Mouse (Mus musculus) intestine, postnatal 0 days (tissue): ENCODE data around the gene Coro2b. TPM values are rescaled to one million over a fixed set of nuclear protein-coding genes. Genes with fewer than 3 reads are reported as not detected.

Experiments used
- ATAC-seq: fragments of 200-750 bp; cut with Nextera tagmentation; 2 replicates; pipeline ENCODE4 v1.8.0; 2017; ENCODE audit warnings: mild to moderate bottlenecking, moderate TSS enrichment, moderate library complexity
- H3K27ac ChIP-seq: fragments of 300-500 bp; sonication (generic); 2 replicates; pipeline ENCODE4 v1.5.1; 2014; ENCODE audit warnings: mild to moderate bottlenecking, low read depth, low read length, moderate library complexity
- H3K27me3 ChIP-seq: fragments of 300-500 bp; sonication (generic); replicated peaks from 2 replicates; pipeline ENCODE4 v1.6.1; 2014; ENCODE audit warnings: low read length, mixed read lengths; ENCODE audit not compliant: control insufficient read depth, insufficient read depth
- H3K36me3 ChIP-seq: fragments of 300-500 bp; sonication (generic); 2 replicates; pipeline ENCODE4 v1.6.1; 2014; ENCODE audit warnings: mild to moderate bottlenecking, moderate library complexity; ENCODE audit not compliant: control insufficient read depth, insufficient read depth
- H3K4me1 ChIP-seq: fragments of 300-500 bp; sonication (generic); replicated peaks from 2 replicates; pipeline ENCODE4 v1.6.1; 2014; ENCODE audit warnings: antibody characterized with exemption, low read length, mixed read lengths; ENCODE audit not compliant: control insufficient read depth, insufficient read depth
- H3K4me2 ChIP-seq: fragments of 300-500 bp; sonication (generic); replicated peaks from 2 replicates; pipeline ENCODE4 v1.6.1; 2014; ENCODE audit warnings: low read depth, mild to moderate bottlenecking, moderate library complexity
- H3K4me3 ChIP-seq: fragments of 300-500 bp; sonication (generic); 2 replicates; pipeline ENCODE4 v1.5.1; 2014; ENCODE audit warnings: low read depth, low read length
- H3K9ac ChIP-seq: fragments of 300-500 bp; sonication (generic); 2 replicates; pipeline ENCODE4 v1.6.1; 2014; ENCODE audit warnings: mild to moderate bottlenecking, low read depth, low read length
- H3K9me3 ChIP-seq: fragments of 300-500 bp; sonication (generic); 2 replicates; pipeline ENCODE4 v1.6.1; 2016; ENCODE audit warnings: mixed run types; ENCODE audit not compliant: control insufficient read depth
- CTCF ChIP-seq: sonication (generic); IDR thresholded peaks from 2 replicates; pipeline ENCODE4 v1.5.1; 2016; ENCODE audit warnings: low read depth, mild to moderate bottlenecking, control low read depth, antibody characterized with exemption, moderate library complexity
- WGBS: fragments of 180-500 bp; shearing (Covaris S2); extraction: QIAGEN DNeasy Blood & Tissue Kit; methylation state at CpG from one replicate; pipeline ENCODE4 v1.1.7; 2014; 5-methylcytosine and 5-hydroxymethylcytosine counted together
- polyA plus RNA-seq: library from polyadenylated mRNA; unstranded; fragments of >200 nt; fragmentation: Nextera tagmentation; extraction: Ambion mirVana; gene quantifications from 2 replicates; pipeline ENCODE4 v1.2.1, GENCODE M21; 2015

The Coro2b gene
- polyA plus RNA-seq, 1 experiment from 2014 or later, result 2.9 TPM

DNA sequence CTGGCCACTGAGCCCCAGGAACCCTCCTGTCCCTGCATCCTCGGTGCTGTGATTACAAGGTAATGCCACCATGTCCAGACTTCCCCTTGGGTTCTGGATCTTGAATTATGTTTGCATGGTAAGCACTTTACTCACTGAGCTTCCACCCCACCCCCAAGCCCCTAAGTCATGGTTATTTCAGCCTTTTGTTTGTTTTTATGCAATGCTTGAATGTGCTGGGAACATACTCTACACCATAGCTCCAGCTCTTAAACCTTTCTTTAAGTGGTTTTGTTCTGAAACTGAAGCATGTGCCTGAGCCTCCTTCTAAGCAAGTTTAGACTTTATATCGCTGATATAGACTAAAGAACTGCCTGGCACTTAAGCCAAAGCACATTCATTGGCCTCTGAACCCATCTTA lies 34.5 kb downstream of the Coro2b start:
- no peaks in the 10 kb centered on the region for H3K9me3 ChIP-seq
- H3K4me2 ChIP-seq, result no peak overlapping the region
- H3K27me3 ChIP-seq, result no peaks in the 10 kb centered on the region
- H3K27ac ChIP-seq, result no peak overlapping the region
- TF ChIP-seq CTCF, result no peak
- 73% methylated on average over 2 of the region's 2 CpGs for WGBS
- no peak overlapping the region for H3K4me3 ChIP-seq
- H3K9ac ChIP-seq, result no peak overlapping the region
- ATAC-seq, result no peak
- no peaks in the 10 kb centered on the region for H3K4me1 ChIP-seq
- H3K36me3 ChIP-seq, result no peaks in the 10 kb centered on the region

DNA sequence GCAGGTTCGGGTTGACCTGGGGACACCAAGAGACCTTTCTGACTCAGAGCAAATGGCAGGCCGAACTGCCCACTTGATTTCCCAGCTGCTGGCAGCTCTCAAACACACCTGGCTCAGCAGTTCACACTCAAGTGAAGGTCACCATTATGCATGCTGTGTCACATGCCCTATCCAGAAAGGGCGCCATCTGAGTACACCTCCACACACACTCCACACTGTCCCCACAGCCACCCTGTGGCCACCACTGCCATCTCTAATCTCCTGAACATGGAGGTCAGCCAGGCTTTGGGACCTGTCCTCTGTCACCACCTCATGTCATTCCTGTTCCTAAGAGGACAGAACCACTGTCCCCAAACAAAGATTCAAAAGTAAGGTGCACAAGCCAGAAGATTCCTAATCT lies 35.3 kb downstream of the Coro2b start:
- WGBS, result 83% methylated on average over 3 of the region's 3 CpGs
- Histone ChIP-seq H3K4me3 (no peak overlapping the region), H3K4me2 (no peak overlapping the region), H3K9ac (no peak overlapping the region), H3K9me3 (no peaks in the 10 kb centered on the region), H3K27ac (no peak overlapping the region), H3K4me1 (no peaks in the 10 kb centered on the region), H3K27me3 (no peaks in the 10 kb centered on the region), H3K36me3 (no peaks in the 10 kb centered on the region)
- no peak for TF ChIP-seq CTCF
- no peak for ATAC-seq

DNA sequence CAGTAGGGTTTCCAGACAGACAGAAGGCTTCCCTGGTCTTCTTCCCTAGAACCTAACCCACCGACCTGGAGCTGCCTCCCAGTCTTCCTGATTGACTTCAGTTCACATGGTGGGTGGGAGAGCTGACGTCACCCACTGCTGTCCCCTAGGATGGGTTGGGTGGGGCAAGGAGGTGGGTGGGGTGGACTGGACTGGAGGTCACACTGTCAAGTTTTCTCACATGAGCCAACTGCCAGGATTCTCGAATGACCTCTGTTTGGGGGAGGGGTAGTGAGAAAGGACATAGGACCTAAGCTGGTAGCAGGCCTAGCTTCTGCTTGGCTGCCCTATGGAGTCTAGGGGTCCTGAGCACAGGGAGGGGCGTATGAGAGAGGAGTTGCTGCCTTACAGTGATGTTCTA lies 36.8 kb downstream of the Coro2b start:
- TF ChIP-seq CTCF, result no peak
- Histone ChIP-seq H3K4me3 (no peak overlapping the region), H3K9ac (no peak overlapping the region), H3K9me3 (no peaks in the 10 kb centered on the region), H3K4me1 (no peaks in the 10 kb centered on the region), H3K4me2 (no peak overlapping the region), H3K36me3 (no peaks in the 10 kb centered on the region), H3K27ac (no peak overlapping the region), H3K27me3 (no peaks in the 10 kb centered on the region)
- 80% methylated on average over 4 of the region's 4 CpGs for WGBS
- ATAC-seq, result no peak

DNA sequence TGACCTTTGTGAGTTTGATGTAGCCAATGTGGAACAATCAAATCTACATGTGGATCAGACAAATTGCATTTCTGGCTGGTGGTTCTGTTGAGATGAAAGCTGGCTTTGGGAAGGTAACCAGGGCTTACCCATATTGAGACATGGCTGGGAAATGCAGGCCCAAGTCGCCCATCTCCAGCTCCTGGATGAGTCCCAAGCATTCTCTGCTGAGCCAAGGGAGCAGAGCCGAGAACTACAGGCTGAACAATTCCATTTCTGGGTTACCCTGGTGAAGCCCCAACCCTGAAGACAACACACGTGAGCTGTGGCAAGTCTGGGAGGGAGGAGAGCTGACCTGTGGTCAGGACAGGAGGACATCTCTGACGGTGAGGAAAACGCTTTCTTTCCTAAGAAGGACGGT lies 37.9 kb downstream of the Coro2b start:
- Histone ChIP-seq H3K4me2 (no peak overlapping the region), H3K36me3 (no peaks in the 10 kb centered on the region), H3K4me3 (no peak overlapping the region), H3K9ac (no peak overlapping the region), H3K4me1 (no peaks in the 10 kb centered on the region), H3K27ac (no peak overlapping the region), H3K27me3 (no peaks in the 10 kb centered on the region), H3K9me3 (no peaks in the 10 kb centered on the region)
- 92% methylated on average over 6 of the region's 6 CpGs for WGBS
- TF ChIP-seq CTCF, result no peak
- no peak for ATAC-seq

DNA sequence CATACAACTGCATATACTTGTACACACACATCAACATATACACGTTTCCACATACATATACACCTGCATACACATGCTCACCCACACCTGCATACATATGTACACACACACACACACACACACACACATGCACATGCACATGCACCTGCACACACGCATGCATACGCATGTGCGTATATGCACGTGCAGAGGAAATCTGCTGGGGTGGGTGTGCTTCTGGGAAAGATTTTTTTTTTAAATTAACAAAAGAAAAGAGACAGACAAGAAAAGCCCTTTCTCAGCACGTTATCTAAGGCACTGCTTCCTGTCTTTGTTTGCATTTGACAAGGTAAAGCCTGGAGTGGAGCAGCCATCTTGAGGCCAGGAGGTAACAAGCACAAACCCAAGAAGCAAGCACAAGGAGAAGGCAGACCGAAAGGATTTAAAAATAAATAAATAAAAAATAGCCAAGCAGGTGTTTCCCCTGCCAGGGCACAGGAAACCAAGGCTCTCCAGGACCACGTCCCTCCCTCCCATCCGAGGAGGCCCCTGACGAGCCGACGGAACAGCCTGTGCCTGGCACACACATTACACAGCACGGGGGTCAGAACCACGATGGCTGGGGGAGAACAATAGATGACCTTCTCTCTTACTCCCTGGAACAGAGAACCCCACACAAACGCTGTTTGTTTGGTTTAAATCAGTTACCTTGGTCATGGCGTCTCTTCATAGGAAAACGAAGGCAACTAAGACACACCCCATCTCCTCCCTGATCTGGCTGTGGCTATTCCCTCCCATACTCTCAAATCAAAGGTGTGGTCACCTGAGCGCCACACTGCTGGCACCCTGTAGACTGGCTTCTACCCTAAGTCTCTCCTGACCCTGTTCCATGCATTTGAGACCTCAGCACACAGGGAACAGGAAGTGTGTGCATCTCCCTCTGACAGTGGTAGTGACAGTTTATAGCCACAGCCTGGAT lies 39.4 kb downstream of the Coro2b start:
- Histone ChIP-seq H3K4me3 (no peak overlapping the region), H3K4me2 (no peak overlapping the region), H3K9ac (no peak overlapping the region), H3K36me3 (no peaks in the 10 kb centered on the region), H3K27me3 (no peaks in the 10 kb centered on the region), H3K27ac (no peak overlapping the region), H3K4me1 (no peaks in the 10 kb centered on the region), H3K9me3 (no peaks in the 10 kb centered on the region)
- 49% methylated on average over 18 of the region's 18 CpGs for WGBS
- TF ChIP-seq CTCF, result no peak
- no peak for ATAC-seq

DNA sequence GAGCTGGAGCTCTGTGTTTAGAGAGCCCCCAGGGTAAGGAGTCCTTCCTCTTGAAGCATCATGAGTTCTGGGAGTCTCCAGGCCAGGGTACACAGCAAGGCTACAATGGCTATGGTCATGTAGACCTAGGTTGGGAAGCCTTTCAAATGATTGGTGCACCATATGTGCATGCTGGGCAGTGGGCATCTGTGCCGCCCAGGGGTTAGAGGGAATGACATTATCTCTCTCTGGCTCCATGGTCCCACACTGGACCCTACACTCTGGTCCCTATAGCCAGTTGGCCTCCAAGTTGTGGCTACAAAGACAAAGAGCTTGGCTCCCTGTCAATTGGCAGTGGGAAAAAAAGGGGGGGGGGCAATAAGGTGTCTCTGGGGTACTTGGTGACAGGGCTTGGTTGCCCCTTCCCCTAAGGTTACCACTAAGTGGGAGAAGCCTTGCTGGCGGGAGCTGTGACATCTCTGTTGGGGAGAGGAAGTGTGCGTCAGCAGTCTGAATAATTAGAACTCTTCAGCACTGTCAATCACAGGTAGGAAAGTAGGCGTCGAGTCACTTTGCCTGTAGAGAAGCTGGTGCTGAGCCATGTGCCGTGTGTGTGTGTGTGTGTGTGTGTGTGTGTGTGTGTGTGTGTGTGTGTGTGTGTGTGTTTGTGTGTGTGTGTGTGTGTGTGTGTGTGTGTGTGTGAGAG lies 44.4 kb downstream of the Coro2b start:
- Histone ChIP-seq H3K9ac (no peak overlapping the region), H3K27me3 (no peaks in the 10 kb centered on the region), H3K9me3 (no peaks in the 10 kb centered on the region), H3K4me2 (no peak overlapping the region), H3K4me3 (no peak overlapping the region), H3K4me1 (no peaks in the 10 kb centered on the region), H3K36me3 (no peaks in the 10 kb centered on the region), H3K27ac (no peak overlapping the region)
- no peak for ATAC-seq
- 68% methylated on average over 6 of the region's 6 CpGs for WGBS
- no peak for TF ChIP-seq CTCF
